Mouse (Mus musculus) layer of hippocampus, postnatal 36 days (tissue): ENCODE results near the gene Psmb7. TPM values are rescaled to one million over a fixed set of nuclear protein-coding genes. Genes with fewer than 3 reads are reported as not detected.

ENCODE experiments used
- DNase-seq, 2 experiments: peaks; one replicate each; pipeline ENCODE4 v3.0.0; 2022
- microRNA-seq, 2 experiments: library from miRNA; unstranded; fragments of <30 nt; microRNA quantifications; one replicate each; pipeline ENCODE4 v1.2.0; 2021
- total RNA-seq, 2 experiments: library from RNA; stranded (reverse); gene quantifications; 2 replicates each; pipeline ENCODE4 v1.2.3; 2021

Gene Psmb7
- total RNA-seq, 2 experiments from 2014 or later: 202 to 214 TPM

GRCm38 (mm10) chr2:38544341-38544740 lies 99.5 kb downstream of the Psmb7 start:
- DNase-seq: no peak

GRCm38 (mm10) chr2:38543158-38543557 lies 100.7 kb downstream of the Psmb7 start:
- DNase-seq: no peak

GRCm38 (mm10) chr2:38542366-38542765 lies 101.5 kb downstream of the Psmb7 start:
- DNase-seq: no peak

- DNase-seq: no peak
These were observed 102.3 kb downstream of the Psmb7 start for GRCm38 (mm10) chr2:38541570-38541969.

- DNase-seq: no peak
These were observed 102.8 kb downstream of the Psmb7 start for GRCm38 (mm10) chr2:38541101-38541500.

GRCm38 (mm10) chr2:38540666-38541065 lies 103.2 kb downstream of the Psmb7 start:
- DNase-seq: no peak

GRCm38 (mm10) chr2:38539677-38540076 lies 104.2 kb downstream of the Psmb7 start:
- DNase-seq: no peak

Small RNA genes lying within 50 kb of the gene (microRNA-seq; reads per million reads assigned to microRNA genes)
- 0 reads per million in 2 experiments for gene Gm27634

Other genes starting within 250 kb of the Psmb7 start
- 10 to 100 TPM; 40.8 to 42.7 TPM for gene Nek6, start 132.4 kb downstream of the Psmb7 start, total RNA-seq
- not detected for gene Nr5a1, start 70.5 kb upstream of the Psmb7 start, total RNA-seq